Mouse (Mus musculus) forelimb bud, embryonic 11.5 days (tissue): ENCODE data around the gene Rnf123.
"Not testable (repeated sequence)": the region's sequence is repeated elsewhere in the genome, so short reads cannot be mapped to it uniquely, and the experiment has no call there.

ENCODE experiments used
- DNase-seq: peaks from one replicate; pipeline ENCODE4 v3.0.0-alpha.2; 2012; ENCODE audit warnings: low read depth, low spot score

The Rnf123 gene

GRCm38 (mm10) chr9:108035331-108036156 lies 47.6 kb downstream of the Rnf123 start:
- no peak for DNase-seq

GRCm38 (mm10) chr9:108032126-108032525 lies 51.0 kb downstream of the Rnf123 start:
- DNase-seq = no peak

GRCm38 (mm10) chr9:108027867-108028266 lies 55.3 kb downstream of the Rnf123 start:
- DNase-seq = no peak

GRCm38 (mm10) chr9:108026584-108026983 lies 56.6 kb downstream of the Rnf123 start:
- no peak for DNase-seq

- no peak for DNase-seq
Observed at GRCm38 (mm10) chr9:108023216-108023615, 59.9 kb downstream of the Rnf123 start.

GRCm38 (mm10) chr9:108020741-108021140 lies 62.4 kb downstream of the Rnf123 start:
- no peak for DNase-seq

GRCm38 (mm10) chr9:108017127-108017526 lies 66.0 kb downstream of the Rnf123 start:
- DNase-seq = no peak

GRCm38 (mm10) chr9:108013577-108013976 lies 69.6 kb downstream of the Rnf123 start:
- DNase-seq = not testable (repeated sequence)

GRCm38 (mm10) chr9:108010385-108010784 lies 72.8 kb downstream of the Rnf123 start:
- DNase-seq = no peak

GRCm38 (mm10) chr9:108008041-108008440 lies 75.1 kb downstream of the Rnf123 start:
- no peak for DNase-seq

GRCm38 (mm10) chr9:108003531-108003890 lies 79.6 kb downstream of the Rnf123 start:
- no peak for DNase-seq

- DNase-seq = no peak
Observed at GRCm38 (mm10) chr9:108002778-108003530, 80.2 kb downstream of the Rnf123 start.

GRCm38 (mm10) chr9:108001922-108002770 lies 81.0 kb downstream of the Rnf123 start, which contains the start of gene Ip6k1:
Gene Ip6k1 (plus strand): TSS chr9:108002501.
- peak; percentile 100 for DNase-seq
